Mouse (Mus musculus): ENCODE measurements around the gene Fam72a.

Gene Fam72a

DNA sequence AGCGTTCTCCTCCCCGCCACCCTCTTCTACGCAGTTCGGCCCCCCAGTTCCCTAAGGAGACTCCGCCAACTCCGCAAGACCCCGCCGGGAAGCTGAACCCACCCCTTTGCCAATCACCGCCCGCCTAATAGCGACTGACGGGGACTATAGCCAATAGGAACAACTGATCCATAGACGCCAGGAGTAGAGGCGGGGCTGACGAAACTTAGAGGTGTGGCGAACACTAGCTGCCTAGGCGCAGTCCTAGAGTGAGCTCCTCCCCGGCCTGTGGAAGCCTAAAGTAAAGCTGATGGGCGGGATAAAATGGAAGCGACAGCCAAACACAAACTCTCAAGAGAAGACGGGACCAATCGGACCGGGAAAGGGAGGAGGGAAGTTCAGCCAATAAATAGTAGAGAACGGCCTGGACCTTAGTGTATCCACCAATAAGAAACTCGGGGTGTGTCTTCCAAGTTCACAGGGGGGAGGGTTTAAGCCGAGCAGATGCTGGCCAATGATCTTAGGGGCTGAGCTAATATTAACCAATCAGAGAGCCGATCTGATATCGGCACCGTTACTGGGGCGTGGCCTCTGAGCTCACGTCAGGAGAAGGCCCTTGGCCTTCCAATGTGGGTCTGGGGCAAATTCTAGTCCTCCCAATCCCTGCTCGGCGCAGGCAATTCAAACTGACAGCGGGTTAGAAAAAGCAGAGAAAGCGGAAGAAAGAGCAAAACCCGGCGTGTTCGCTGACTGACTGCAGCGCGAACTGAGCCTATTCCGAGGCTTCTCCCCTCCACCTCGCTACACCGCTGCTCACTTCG is at the start of gene Fam72a, which contains the start of gene Srgap2:
Gene Fam72a, plus strand, starts transcription at position 623 of the 800 bp plus-strand sequence.
Gene Srgap2, minus strand, starts transcription at position 72 of the 800 bp plus-strand sequence.
- DNase-seq (ENCODE audit: low spot score), result peak; percentile 92

DNA sequence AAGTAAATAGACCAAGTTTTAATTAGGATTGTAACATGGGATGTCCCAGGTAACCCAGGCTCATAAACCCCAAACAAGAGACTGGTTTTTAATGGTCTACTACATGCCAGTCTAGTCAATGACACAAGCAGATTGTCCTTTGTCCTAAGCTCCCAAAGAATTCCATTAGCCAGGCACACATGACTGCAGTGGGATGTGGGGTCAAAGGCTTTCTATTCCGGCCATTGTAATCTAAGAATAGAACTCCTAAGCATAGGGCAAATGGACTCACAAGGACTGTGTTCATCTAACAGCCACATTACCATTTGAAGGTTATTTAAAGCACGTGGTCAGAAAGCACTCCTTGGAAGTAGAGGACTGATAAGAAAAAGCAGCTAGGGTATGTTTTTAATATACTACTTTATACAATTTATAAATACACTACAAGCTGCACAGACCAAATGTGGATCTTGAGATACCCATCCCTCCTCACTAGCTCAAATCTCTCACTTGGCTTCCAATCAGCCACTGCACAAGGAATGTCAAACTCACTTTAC is 48.9 kb upstream of the Fam72a start:
- DNase-seq (ENCODE audit: low spot score), result no peak

- no peak for DNase-seq (ENCODE audit: low spot score)
Observed at GRCm38 (mm10) chr1:131481391-131481790, 46.3 kb upstream of the Fam72a start.

DNA sequence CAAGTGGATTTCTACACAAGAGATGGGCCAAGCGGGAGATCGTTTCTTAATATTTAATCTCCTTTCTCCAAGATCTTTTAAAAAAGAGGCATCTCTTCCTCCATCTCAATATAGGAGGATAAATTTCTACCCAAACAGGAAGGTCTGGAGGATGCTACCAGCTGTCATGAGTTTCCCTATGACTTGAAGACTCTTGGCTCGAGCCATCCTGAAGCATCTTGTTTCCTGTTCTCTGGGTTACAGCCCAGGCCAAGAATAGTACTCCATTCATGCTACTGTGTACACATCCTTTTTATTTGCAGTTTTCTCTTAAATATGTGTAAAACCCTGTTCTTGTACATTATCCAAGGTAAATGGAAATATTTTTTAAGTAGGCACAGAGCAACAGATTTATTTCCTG is 45.5 kb upstream of the Fam72a start:
- no peak for DNase-seq (ENCODE audit: low spot score)

DNA sequence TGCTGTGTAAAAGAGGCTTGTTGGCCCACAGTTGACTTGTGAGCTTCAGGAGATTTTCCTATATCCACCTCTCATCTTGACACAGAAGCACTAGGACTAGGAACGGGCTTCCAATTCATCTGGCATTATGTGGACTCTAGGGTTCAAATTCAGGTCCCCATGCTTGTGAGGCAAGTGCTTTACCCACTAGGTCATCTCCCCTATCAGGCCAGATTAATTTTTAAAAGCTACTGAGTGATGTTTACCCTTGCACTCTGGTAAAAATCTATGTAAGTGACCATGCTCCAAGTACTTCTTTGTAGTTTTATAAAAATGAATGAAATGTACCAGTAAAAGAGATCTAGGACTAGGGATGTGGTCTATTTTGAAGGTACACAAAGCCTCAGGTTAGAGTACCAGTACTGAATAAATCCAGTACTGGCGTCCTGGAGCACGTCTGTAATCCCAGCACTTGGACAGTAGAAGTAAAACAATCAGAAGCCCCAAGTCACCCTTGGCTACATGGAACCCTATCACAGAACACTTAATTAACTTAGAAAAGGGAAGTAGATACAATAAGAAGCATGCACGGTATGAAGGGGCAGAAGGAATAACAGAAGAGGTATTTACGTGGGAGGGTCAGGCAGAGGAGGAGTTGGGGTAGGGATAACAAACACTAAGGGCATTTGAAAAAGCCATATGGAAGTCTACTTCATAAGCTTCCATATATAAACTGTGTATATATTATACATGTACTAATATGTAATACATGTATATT is 41.4 kb upstream of the Fam72a start:
- DNase-seq (ENCODE audit: low spot score), result no peak

GRCm38 (mm10) chr1:131489312-131489711 is 38.4 kb upstream of the Fam72a start:
- no peak for DNase-seq (ENCODE audit: low spot score)

- DNase-seq (ENCODE audit: low spot score), result no peak
Observed at GRCm38 (mm10) chr1:131491579-131491978, 36.1 kb upstream of the Fam72a start.

GRCm38 (mm10) chr1:131492360-131492759 is 35.3 kb upstream of the Fam72a start:
- no peak for DNase-seq (ENCODE audit: low spot score)

- DNase-seq (ENCODE audit: low spot score), result no peak
Observed at GRCm38 (mm10) chr1:131493966-131494898, 33.5 kb upstream of the Fam72a start.

GRCm38 (mm10) chr1:131498231-131498630 is 29.5 kb upstream of the Fam72a start:
- DNase-seq (ENCODE audit: low spot score), result no peak

DNA sequence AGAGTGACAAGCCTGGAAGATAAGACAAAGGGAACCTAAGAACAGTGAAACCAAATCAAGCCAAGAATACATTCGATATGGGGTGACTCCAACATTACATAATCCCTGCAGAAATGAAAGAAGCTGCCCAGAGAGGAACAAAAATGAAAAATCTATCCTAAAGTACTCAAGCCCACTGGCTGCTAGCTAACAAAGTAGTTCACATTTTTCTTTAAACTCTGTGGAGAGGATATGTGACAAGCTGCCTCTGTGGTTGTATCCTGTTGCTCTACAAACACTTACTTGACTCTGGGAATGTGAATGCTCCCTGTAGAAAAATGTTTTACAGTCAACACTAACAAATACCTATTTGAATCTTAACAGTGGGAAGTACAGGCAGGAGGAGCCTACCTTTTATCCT is 26.0 kb upstream of the Fam72a start:
- DNase-seq (ENCODE audit: low spot score), result no peak

- no peak for DNase-seq (ENCODE audit: low spot score)
Observed at GRCm38 (mm10) chr1:131511131-131511530, 16.6 kb upstream of the Fam72a start.

- DNase-seq (ENCODE audit: low spot score), result no peak
Observed at GRCm38 (mm10) chr1:131511661-131512500, 15.8 kb upstream of the Fam72a start.

GRCm38 (mm10) chr1:131513136-131513535 is 14.6 kb upstream of the Fam72a start:
- DNase-seq (ENCODE audit: low spot score), result no peak

DNA sequence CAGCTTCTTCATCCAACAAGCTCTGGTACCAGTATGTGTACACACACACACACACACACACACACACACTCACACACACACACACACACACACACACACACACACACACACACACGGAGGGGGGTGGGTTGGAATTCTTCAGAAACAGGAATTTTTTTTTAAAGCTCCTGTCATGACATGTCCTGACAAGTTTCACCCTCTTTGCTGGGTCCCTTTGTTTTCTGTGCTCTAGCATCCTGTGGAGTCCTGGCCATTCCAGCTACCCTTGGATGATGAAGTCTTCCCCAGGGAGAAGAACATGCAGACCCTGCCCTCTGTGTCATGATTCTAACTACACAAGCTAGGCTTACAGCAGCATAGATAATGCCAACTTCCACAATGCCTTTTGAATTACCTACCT is 13.5 kb upstream of the Fam72a start:
- no peak for DNase-seq (ENCODE audit: low spot score)

GRCm38 (mm10) chr1:131516588-131516987 is 11.1 kb upstream of the Fam72a start:
- DNase-seq (ENCODE audit: low spot score), result no peak

DNA sequence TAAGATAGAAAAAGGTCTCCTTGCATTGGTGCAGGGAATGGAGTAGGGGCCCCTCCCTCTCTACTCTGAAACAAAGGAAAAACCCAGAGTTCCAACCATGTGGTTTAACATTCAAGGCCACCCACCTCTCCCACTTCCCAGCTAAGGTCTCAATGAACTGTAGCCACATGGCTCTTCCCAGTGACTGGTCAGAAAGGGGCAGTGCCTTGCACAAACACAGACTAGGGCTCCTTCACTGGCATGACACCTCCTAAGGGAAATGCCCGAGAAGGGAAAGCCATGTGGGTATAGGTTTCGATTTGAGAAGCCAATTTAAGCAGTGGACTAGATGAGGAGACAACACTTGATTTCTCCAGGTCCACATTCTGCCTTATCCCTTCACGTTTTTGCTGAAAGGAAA is 3.9 kb upstream of the Fam72a start:
- DNase-seq (ENCODE audit: low spot score), result no peak

GRCm38 (mm10) chr1:131525101-131525585 is 2.6 kb upstream of the Fam72a start:
- DNase-seq (ENCODE audit: low spot score), result no peak

GRCm38 (mm10) chr1:131525586-131526271 is 2.0 kb upstream of the Fam72a start:
- DNase-seq (ENCODE audit: low spot score), result peak; percentile 15
